In genomic region chr2:34832766-34833457, GRCm38 (mm10) we compare ENCODE assay signal across 29 mouse cellular contexts. TPM values are rescaled to one million over a fixed set of nuclear protein-coding genes. Genes with fewer than 3 reads are reported as not detected.
"Had no signal": no experiment of that assay in that cellular context is flagged by ENCODE, and none has a peak within 500 bp of the region (broad histone marks: within the 10 kb centered on the region; RNA-seq: fewer than 3 reads in every experiment).

TSS of gene Gm34653 (plus strand) at chr2:34833007.

RNA-seq across cellular contexts. Expression of gene Gm34653, which starts in this region (rescaled TPM):
- total RNA-seq: gastrocnemius, postnatal 10 days; granulocyte monocyte progenitor cell, adult 5-6 weeks; heart, adult 2 months; heart, postnatal 14 days; heart, postnatal 36 days; hematopoietic stem cell, adult 5-6 weeks; layer of hippocampus, adult 18-20 months; layer of hippocampus, adult 8-10 months; layer of hippocampus, postnatal 14 days; layer of hippocampus, postnatal 36 days; left cerebral cortex, adult 8-10 months; left cerebral cortex, postnatal 25 days; left cerebral cortex, postnatal 4 days had no signal
- polyA plus RNA-seq: heart, adult 2 months; heart, embryonic 11.5 days; heart, embryonic 13.5 days; heart, embryonic 15.5 days; heart, postnatal 0 days; hindbrain, embryonic 11.5 days; hindbrain, embryonic 13.5 days; hindbrain, embryonic 15.5 days; intestine, embryonic 14.5 days; intestine, embryonic 16.5 days; kidney, adult 2 months; kidney, postnatal 0 days; large intestine, adult 2 months; limb, embryonic 11.5 days; limb, embryonic 15.5 days; liver, embryonic 11.5 days; liver, embryonic 15.5 days had no signal
